Mouse (Mus musculus) heart, postnatal 10 days (tissue): ENCODE measurements at regions not wholly inside any gene's neighbourhood (a gene's known extent, or its start where the extent isn't known, plus 50 kb on each side); places are given as distances from the start of the nearest gene placed in this dataset.

Source experiments
- microRNA-seq, 2 experiments: library from miRNA; unstranded; fragments of <30 nt; microRNA quantifications; one replicate each; pipeline ENCODE4 v1.2.0; 2022

Small RNA genes lying in the stretch of these regions (microRNA-seq; reads per million reads assigned to microRNA genes)
- 0 reads per million in 2 experiments for gene Gm27392
